ENCODE assay signal across 8 mouse cellular contexts in genomic region chr12:54656039-54656395, GRCm38 (mm10). TPM values are rescaled to one million over a fixed set of nuclear protein-coding genes. Genes with fewer than 3 reads are reported as not detected.
DNase-seq lines count a peak whose midpoint lies in the region; ATAC-seq and TF ChIP-seq lines count a peak whose summit lies in the region.

No protein-coding gene starts in this region.

- TF ChIP-seq CTCF in kidney, postnatal 0 days (IDR thresholded peaks at IDR 0.05; ENCODE audit: low read depth), result no peak

- peak overlapping the region; percentile 77 for H3K4me3 ChIP-seq in kidney, postnatal 0 days (replicated peaks; ENCODE audit: low read depth, low read length)
- peak overlapping the region; percentile 75 for H3K4me3 ChIP-seq in forebrain, embryonic 15.5 days
- H3K4me3 ChIP-seq in liver, embryonic 15.5 days (replicated peaks), result peak overlapping the region; percentile 82

- peak overlapping the region; percentile 63 for H3K4me2 ChIP-seq in kidney, postnatal 0 days (ENCODE audit: low read length)
- peak overlapping the region; percentile 75 for H3K4me2 ChIP-seq in forebrain, embryonic 15.5 days (replicated peaks)
- peak overlapping the region; percentile 95 for H3K4me2 ChIP-seq in liver, embryonic 15.5 days

- ATAC-seq in kidney, postnatal 0 days (replicated peaks; ENCODE audit: low FRiP score, low read depth), result no peak
- ATAC-seq in forebrain, embryonic 15.5 days (replicated peaks), result peak; percentile 47
- ATAC-seq in liver, embryonic 15.5 days (ENCODE audit: insufficient read depth), result peak; percentile 23
- ATAC-seq in granulocyte monocyte progenitor cell, adult 5-6 weeks (replicated peaks; ENCODE audit: poor library complexity, severe bottlenecking), result no peak; the same call in 1 of the 2 replicates

- H3K9ac ChIP-seq in kidney, postnatal 0 days (ENCODE audit: low read depth, low read length), result peak overlapping the region; percentile 88
- H3K9ac ChIP-seq in forebrain, embryonic 15.5 days (replicated peaks), result peak overlapping the region; percentile 82
- peak overlapping the region; percentile 86 for H3K9ac ChIP-seq in liver, embryonic 15.5 days

- H3K4me1 ChIP-seq in kidney, postnatal 0 days (replicated peaks; ENCODE audit: insufficient read depth, low read length), result peaks cover 16% of the 10 kb centered on the region; the same call in 1 of the 2 replicates
- H3K4me1 ChIP-seq in forebrain, embryonic 15.5 days, result peaks cover 26% of the 10 kb centered on the region
- H3K4me1 ChIP-seq in liver, embryonic 15.5 days (replicated peaks), result peaks cover 53% of the 10 kb centered on the region

- no peaks in the 10 kb centered on the region for H3K27me3 ChIP-seq in kidney, postnatal 0 days (ENCODE audit: insufficient read depth, low read length)
- H3K27me3 ChIP-seq in forebrain, embryonic 15.5 days, result no peaks in the 10 kb centered on the region
- no peaks in the 10 kb centered on the region for H3K27me3 ChIP-seq in liver, embryonic 15.5 days

- under 1% methylated on average over 18 of the region's 22 CpGs for WGBS in kidney, postnatal 0 days
- WGBS in forebrain, embryonic 15.5 days, result 0% methylated on average over 15 of the region's 22 CpGs
- under 1% methylated on average over 22 of the region's 22 CpGs for WGBS in liver, embryonic 15.5 days (ENCODE audit: insufficient replicate concordance)

- no peaks in the 10 kb centered on the region for H3K36me3 ChIP-seq in kidney, postnatal 0 days (ENCODE audit: insufficient read depth, low read length)
- H3K36me3 ChIP-seq in forebrain, embryonic 15.5 days, result no peaks in the 10 kb centered on the region
- no peaks in the 10 kb centered on the region for H3K36me3 ChIP-seq in liver, embryonic 15.5 days (replicated peaks)

- DNase-seq in kidney, postnatal 0 days (ENCODE audit: low spot score), result peak; percentile 67
- DNase-seq in kidney, postnatal 4 days, result no peak
- peak; percentile 89 for DNase-seq in ZHBTc4 (ENCODE audit: low read depth, low spot score)
- DNase-seq in thymus, postnatal 4 days, result no peak
- DNase-seq in layer of hippocampus, postnatal 25 days (ENCODE audit: extremely low spot score in 1 of 2, low spot score in 1 of 2), result no peak

- H3K9me3 ChIP-seq in kidney, postnatal 0 days (replicated peaks; ENCODE audit: low read length), result no peaks in the 10 kb centered on the region
- no peaks in the 10 kb centered on the region for H3K9me3 ChIP-seq in forebrain, embryonic 15.5 days
- H3K9me3 ChIP-seq in liver, embryonic 15.5 days (replicated peaks), result no peaks in the 10 kb centered on the region

- peak overlapping the region; percentile 90 for H3K27ac ChIP-seq in kidney, postnatal 0 days
- peak overlapping the region; percentile 66 for H3K27ac ChIP-seq in forebrain, embryonic 15.5 days (replicated peaks)
- peak overlapping the region; percentile 86 for H3K27ac ChIP-seq in liver, embryonic 15.5 days (replicated peaks)

RNA-seq across cellular contexts. Expression of gene Sptssa, which starts 0.4 kb away (rescaled TPM):
- polyA plus RNA-seq in kidney, postnatal 0 days (2015; fragmentation: Nextera tagmentation; extraction: Ambion mirVana), result 232 and 235 TPM in 2 replicates
- 156 and 171 TPM in 2 replicates for polyA plus RNA-seq in forebrain, embryonic 15.5 days (2015; fragmentation: Nextera tagmentation; extraction: Ambion mirVana)
- polyA plus RNA-seq in liver, embryonic 15.5 days (2015; fragmentation: Nextera tagmentation; extraction: Ambion mirVana), result 76.4 and 80.3 TPM in 2 replicates
- total RNA-seq in granulocyte monocyte progenitor cell, adult 5-6 weeks (2014; fragmentation: Nextera tagmentation), result 203 and 212 TPM in 2 replicates
- 155 and 195 TPM in 2 replicates for total RNA-seq in granulocyte monocyte progenitor cell, adult 5-6 weeks (2017)
- total RNA-seq in layer of hippocampus, postnatal 25 days (2021), result 10 to 100 TPM; 25.5 to 30.0 TPM

RNA-seq across cellular contexts. Expression of gene Eapp, which starts 39.7 kb away (rescaled TPM):
- polyA plus RNA-seq in kidney, postnatal 0 days (2015; fragmentation: Nextera tagmentation; extraction: Ambion mirVana), result 77.4 and 85.6 TPM in 2 replicates
- polyA plus RNA-seq in forebrain, embryonic 15.5 days (2015; fragmentation: Nextera tagmentation; extraction: Ambion mirVana), result 90.8 and 94.2 TPM in 2 replicates
- polyA plus RNA-seq in liver, embryonic 15.5 days (2015; fragmentation: Nextera tagmentation; extraction: Ambion mirVana), result 32.2 and 36.2 TPM in 2 replicates
- total RNA-seq in granulocyte monocyte progenitor cell, adult 5-6 weeks (2014; fragmentation: Nextera tagmentation), result 49.9 and 62.1 TPM in 2 replicates
- total RNA-seq in granulocyte monocyte progenitor cell, adult 5-6 weeks (2017), result 50.8 and 73.5 TPM in 2 replicates
- total RNA-seq in layer of hippocampus, postnatal 25 days (2021), result 10 to 100 TPM; 41.3 to 44.9 TPM

Comparison
In these comparisons a context has a peak if more than half of its experiments do, and no peak if none do; other contexts are left out.
1. DNase-seq: peak in kidney, postnatal 0 days (single experiment) and ZHBTc4 (single experiment); none in kidney, postnatal 4 days (0 of 2), thymus, postnatal 4 days (single experiment) and layer of hippocampus, postnatal 25 days (0 of 2).
2. ATAC-seq: peak in forebrain, embryonic 15.5 days (single experiment) and liver, embryonic 15.5 days (single experiment); none in kidney, postnatal 0 days (single experiment) and granulocyte monocyte progenitor cell, adult 5-6 weeks (single experiment).
3. Peak in every context shown above with its lines, with median percentiles within 50 percentile points of each other: H3K27ac ChIP-seq, H3K4me2 ChIP-seq, H3K4me3 ChIP-seq and H3K9ac ChIP-seq.